Mouse (Mus musculus): Measurements from ENCODE around the gene Gtf2ird1.

DNA sequence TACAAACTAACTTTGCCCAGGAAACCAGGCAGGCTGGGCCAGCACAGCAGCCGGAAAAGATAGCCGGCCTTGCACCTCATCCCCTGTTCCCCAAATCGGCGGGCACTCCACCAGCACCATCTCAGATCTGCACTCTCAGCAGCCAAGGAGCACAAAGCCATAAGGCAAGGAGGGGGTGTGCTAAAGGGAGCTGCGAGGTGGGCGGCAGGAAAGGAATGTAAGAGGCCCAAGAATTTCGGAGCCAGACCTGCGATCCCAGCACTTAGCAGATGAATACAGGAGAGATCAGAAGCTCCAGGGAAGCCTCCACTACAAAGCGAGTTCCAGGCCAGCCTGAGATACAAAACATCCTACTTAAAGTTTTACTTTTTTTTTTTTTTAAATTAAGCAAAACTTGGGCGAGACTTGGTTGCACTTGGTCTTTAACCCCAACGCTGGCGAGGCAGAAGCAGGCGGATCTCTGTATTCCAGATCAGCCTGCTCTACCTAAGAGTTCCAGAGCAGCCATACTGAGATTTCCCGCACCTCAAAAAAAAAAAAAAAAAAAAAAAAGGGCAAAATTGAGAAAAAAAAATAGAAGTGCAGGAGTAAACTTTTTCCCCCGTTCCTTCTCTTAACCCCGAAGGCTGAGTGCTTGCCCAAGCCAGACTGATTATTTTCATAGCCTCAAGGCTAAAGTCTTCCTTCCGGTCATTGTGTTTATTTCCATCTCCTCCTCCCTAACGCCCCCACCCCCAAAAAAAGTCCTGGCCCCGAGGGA, 143.6 kb downstream of the Gtf2ird1 start:
- TF ChIP-seq CTCF (IDR thresholded peaks at IDR 0.05; ENCODE audit: low read depth, low read length) = no peak
- TF ChIP-seq POLR2A (IDR thresholded peaks at IDR 0.05; ENCODE audit: insufficient read depth, low read length) = no peak

All from ES-Bruce4 (cell line).